Mouse (Mus musculus): Measurements from ENCODE around the gene Defa34.
"Not testable (repeated sequence)": the region's sequence is repeated elsewhere in the genome, so short reads cannot be mapped to it uniquely, and the experiment has no call there.

Defa34 gene

DNA sequence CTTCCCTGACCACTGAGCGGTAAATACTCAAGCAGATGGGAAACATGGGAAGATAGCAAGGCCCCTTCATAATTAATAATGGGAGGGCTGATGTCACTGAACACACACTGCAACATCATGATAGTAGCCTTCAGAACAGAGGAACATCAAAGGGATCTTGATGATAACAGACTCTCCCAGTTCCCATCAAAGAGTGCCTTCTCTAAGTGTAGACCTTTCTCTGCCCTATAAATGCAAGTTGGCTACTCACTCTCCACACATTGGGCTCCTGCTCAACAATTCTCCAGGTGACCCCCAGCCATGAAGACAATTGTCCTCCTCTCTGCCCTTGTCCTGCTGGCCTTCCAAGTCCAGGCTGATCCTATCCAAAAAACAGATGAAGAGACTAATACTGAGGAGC, at the start of gene Defa34:
TSS of gene Defa34 (plus strand) at position 301 of the 400 bp plus-strand sequence.
- DNase-seq (ENCODE audit: low read depth): not testable (repeated sequence)

DNA sequence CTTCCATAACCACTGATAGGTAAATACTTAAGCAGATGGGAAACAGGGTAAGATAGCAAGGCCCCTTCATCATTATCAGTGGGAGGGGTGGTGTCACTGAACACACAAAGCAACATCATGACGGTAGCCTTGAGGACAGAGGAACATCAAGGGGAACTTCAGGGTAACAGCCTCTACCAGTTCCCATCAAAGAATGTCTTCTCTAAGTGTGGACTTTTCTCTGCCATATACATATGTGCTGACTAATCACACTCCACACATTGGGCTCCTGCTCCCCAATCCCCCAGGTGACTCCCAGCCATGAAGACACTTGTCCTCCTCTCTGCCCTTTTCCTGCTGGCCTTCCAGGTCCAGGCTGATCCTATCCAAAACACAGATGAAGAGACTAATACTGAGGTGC, 47.7 kb upstream of the Defa34 start, which contains the start of gene Defa26:
TSS of gene Defa26 (plus strand) at position 301 of the 400 bp plus-strand sequence.
- not testable (repeated sequence) for DNase-seq (ENCODE audit: low read depth)

DNA sequence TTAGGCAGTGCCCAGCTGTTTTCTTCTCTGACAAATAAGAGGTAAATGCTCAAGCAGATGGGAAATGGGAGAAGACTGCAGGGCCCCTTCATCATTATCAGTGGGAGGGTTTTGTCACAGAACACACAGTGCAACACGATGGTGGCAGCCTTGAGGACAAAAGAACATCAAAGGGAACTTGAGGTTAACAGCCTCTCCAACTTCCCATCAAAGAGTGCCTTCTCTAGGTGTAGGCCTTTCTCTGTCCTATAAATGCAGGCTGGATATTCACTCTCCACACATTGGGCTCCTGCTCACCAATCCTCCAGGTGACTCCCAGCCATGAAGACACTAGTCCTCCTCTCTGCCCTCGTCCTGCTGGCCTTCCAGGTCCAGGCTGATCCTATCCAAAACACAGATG, 10.1 kb upstream of the Defa34 start, which contains the start of gene Defa17:
TSS of gene Defa17 (plus strand) at position 301 of the 400 bp plus-strand sequence.
- not testable (repeated sequence) for DNase-seq (ENCODE audit: low read depth)

DNA sequence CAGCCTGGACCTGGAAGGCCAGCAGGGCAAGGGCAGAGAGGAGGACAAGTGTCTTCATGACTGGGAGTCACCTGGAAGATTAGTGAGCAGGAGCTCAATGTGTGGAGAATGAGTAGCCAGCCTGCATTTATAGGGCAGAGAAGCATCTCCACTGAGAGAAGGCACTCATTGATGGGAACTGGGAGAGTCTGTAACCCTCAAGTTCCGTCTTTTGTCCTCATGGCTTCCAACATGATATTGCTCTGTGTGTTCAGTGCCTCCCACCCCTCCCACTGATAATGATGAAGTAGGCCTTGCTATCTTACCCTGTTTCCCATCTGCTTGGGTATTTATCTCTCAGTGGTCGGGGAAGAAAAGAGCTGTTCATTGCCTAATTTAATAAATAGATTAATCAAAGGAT, 37.9 kb downstream of the Defa34 start, which contains the start of gene AY761184:
TSS of gene AY761184 (minus strand) at position 101 of the 400 bp plus-strand sequence.
- DNase-seq (ENCODE audit: low read depth): not testable (repeated sequence)

Data from 416B (cell line).